8 mouse cellular contexts compared by ENCODE assay signal in genomic region chr19:4878405-4879323, GRCm38 (mm10). TPM values are rescaled to one million over a fixed set of nuclear protein-coding genes. Genes with fewer than 3 reads are reported as not detected.
DNase-seq lines count a peak whose midpoint lies in the region; ATAC-seq and TF ChIP-seq lines count a peak whose summit lies in the region.

Gene Zdhhc24 (plus strand): TSS chr19:4878668.

- intact Hi-C loops in heart, postnatal 10 days (cut with DNase I), result no loop called here

- WGBS in forebrain, embryonic 13.5 days, result 1% methylated on average over 52 of the region's 52 CpGs
- under 1% methylated on average over 52 of the region's 52 CpGs for WGBS in large intestine, adult 2 months
- WGBS in liver, postnatal 0 days (ENCODE audit: insufficient replicate concordance), result 1% methylated on average over 52 of the region's 52 CpGs
- 2% methylated on average over 52 of the region's 52 CpGs for WGBS in neural tube, embryonic 14.5 days

- H3K4me2 ChIP-seq in forebrain, embryonic 13.5 days, result peak within 1 kb of the TSS; percentile 83
- H3K4me2 ChIP-seq in liver, postnatal 0 days (ENCODE audit: low read depth, low read length), result peak within 1 kb of the TSS; percentile 95
- peak within 1 kb of the TSS; percentile 86 for H3K4me2 ChIP-seq in neural tube, embryonic 14.5 days (ENCODE audit: low read depth, low read length)

- DNase-seq in heart, postnatal 10 days, result peak; percentile 97 to 98
- DNase-seq in large intestine, adult 2 months (ENCODE audit: low read depth, low spot score), result peak; percentile 78
- DNase-seq in liver, postnatal 0 days, result peak; percentile 96
- peak; percentile 96 for DNase-seq in testis, postnatal 10 days (ENCODE audit: low spot score)

- peak; percentile 87 for ATAC-seq in cerebellum, adult (ENCODE audit: insufficient number of reproducible peaks, low FRiP score, low TSS enrichment)
- ATAC-seq in forebrain, embryonic 13.5 days, result peak; percentile 98
- ATAC-seq in liver, postnatal 0 days, result peak; percentile 100
- peak; percentile 98 for ATAC-seq in neural tube, embryonic 14.5 days (ENCODE audit: low read depth)

- peaks cover 2% of the 10 kb centered on the region for H3K4me1 ChIP-seq in ES-Bruce4 (ENCODE audit: control insufficient read depth, insufficient read depth, low read length)
- H3K4me1 ChIP-seq in forebrain, embryonic 13.5 days, result peaks cover 14% of the 10 kb centered on the region
- H3K4me1 ChIP-seq in liver, postnatal 0 days (ENCODE audit: insufficient read depth), result peaks cover 17% of the 10 kb centered on the region
- peaks cover 11% of the 10 kb centered on the region; the same call in 1 of the 2 replicates for H3K4me1 ChIP-seq in neural tube, embryonic 14.5 days (ENCODE audit: control insufficient read depth, insufficient read depth, low read length)

- no peak for TF ChIP-seq CTCF in ES-Bruce4 (IDR thresholded peaks at IDR 0.05; ENCODE audit: low read depth, low read length)
- TF ChIP-seq CTCF in liver, postnatal 0 days (IDR thresholded peaks at IDR 0.05; ENCODE audit: low read depth), result no peak

- H3K9me3 ChIP-seq in ES-Bruce4 (replicated peaks; ENCODE audit: control insufficient read depth, insufficient read depth, low read length, poor library complexity, severe bottlenecking), result no peaks in the 10 kb centered on the region
- H3K9me3 ChIP-seq in forebrain, embryonic 13.5 days (replicated peaks), result no peaks in the 10 kb centered on the region
- H3K9me3 ChIP-seq in liver, postnatal 0 days (ENCODE audit: low read length), result no peaks in the 10 kb centered on the region
- H3K9me3 ChIP-seq in neural tube, embryonic 14.5 days (ENCODE audit: control insufficient read depth, low read length), result no peaks in the 10 kb centered on the region

- TF ChIP-seq EP300 in ES-Bruce4 (IDR thresholded peaks at IDR 0.05; ENCODE audit: insufficient read depth, low read depth, low read length), result no peak
- no peak for TF ChIP-seq EP300 in liver, postnatal 0 days (IDR thresholded peaks at IDR 0.05; ENCODE audit: low read depth)

- peak within 1 kb of the TSS; percentile 71 for H3K9ac ChIP-seq in ES-Bruce4 (ENCODE audit: low read depth, poor library complexity, severe bottlenecking)
- peak within 1 kb of the TSS; percentile 89 for H3K9ac ChIP-seq in forebrain, embryonic 13.5 days
- H3K9ac ChIP-seq in liver, postnatal 0 days (replicated peaks), result peak within 1 kb of the TSS; percentile 96
- H3K9ac ChIP-seq in neural tube, embryonic 14.5 days (replicated peaks; ENCODE audit: low read depth, low read length), result peak within 1 kb of the TSS; percentile 67

- peak; percentile 63 for TF ChIP-seq POLR2A in ES-Bruce4 (IDR thresholded peaks at IDR 0.05; ENCODE audit: insufficient read depth, low read length)

- H3K27ac ChIP-seq in ES-Bruce4 (ENCODE audit: insufficient read depth, low read length), result peak within 1 kb of the TSS; percentile 43; the same call in 1 of the 2 replicates
- peak within 1 kb of the TSS; percentile 70 for H3K27ac ChIP-seq in forebrain, embryonic 13.5 days
- H3K27ac ChIP-seq in liver, postnatal 0 days (ENCODE audit: low read depth), result peak within 1 kb of the TSS; percentile 75
- peak within 1 kb of the TSS; percentile 49 for H3K27ac ChIP-seq in neural tube, embryonic 14.5 days (ENCODE audit: low read depth, low read length)

- H3K36me3 ChIP-seq in ES-Bruce4 (ENCODE audit: control insufficient read depth, insufficient read depth, low read length, poor library complexity, severe bottlenecking), result no peaks in the 10 kb centered on the region
- H3K36me3 ChIP-seq in forebrain, embryonic 13.5 days (ENCODE audit: poor library complexity, severe bottlenecking), result peaks cover 7% of the 10 kb centered on the region; the same call in 1 of the 2 replicates
- peaks cover 10% of the 10 kb centered on the region for H3K36me3 ChIP-seq in liver, postnatal 0 days (replicated peaks; ENCODE audit: insufficient read depth, low read length)
- no peaks in the 10 kb centered on the region for H3K36me3 ChIP-seq in neural tube, embryonic 14.5 days (ENCODE audit: control insufficient read depth, insufficient read depth, low read length)

- H3K4me3 ChIP-seq in ES-Bruce4 (ENCODE audit: low read depth, low read length), result peak within 1 kb of the TSS; percentile 87
- H3K4me3 ChIP-seq in forebrain, embryonic 13.5 days, result peak within 1 kb of the TSS; percentile 95
- H3K4me3 ChIP-seq in liver, postnatal 0 days (ENCODE audit: low read depth, low read length), result peak within 1 kb of the TSS; percentile 97
- H3K4me3 ChIP-seq in neural tube, embryonic 14.5 days (ENCODE audit: low read depth, low read length), result peak within 1 kb of the TSS; percentile 54

- H3K27me3 ChIP-seq in ES-Bruce4 (ENCODE audit: control insufficient read depth, insufficient read depth, low read length, poor library complexity, severe bottlenecking), result no peaks in the 10 kb centered on the region
- peaks cover 10% of the 10 kb centered on the region for H3K27me3 ChIP-seq in forebrain, embryonic 13.5 days
- H3K27me3 ChIP-seq in liver, postnatal 0 days (ENCODE audit: insufficient read depth, low read length), result 0 out of 2 replicates have a peak, but pooled peaks cover 5% of the 10 kb centered on the region
- H3K27me3 ChIP-seq in neural tube, embryonic 14.5 days (ENCODE audit: control insufficient read depth, insufficient read depth, low read length), result no peaks in the 10 kb centered on the region

RNA-seq across cellular contexts. Expression of gene Zdhhc24, which starts in this region (rescaled TPM):
- polyA plus RNA-seq in ES-Bruce4 (2011; ENCODE audit: insufficient read depth, insufficient read length, low read depth, missing spikeins), result 8.2 and 10.3 TPM in 2 replicates
- polyA plus RNA-seq in forebrain, embryonic 13.5 days (2015; fragmentation: Nextera tagmentation; extraction: Ambion mirVana), result 17.1 and 20.1 TPM in 2 replicates
- 1 to 10 TPM; 4.0 to 5.0 TPM for total RNA-seq in heart, postnatal 10 days (2021)
- polyA plus RNA-seq in large intestine, adult 2 months (2012; rRNA removed), result 14.8 and 20.9 TPM in 2 replicates
- 4.3 and 5.4 TPM in 2 replicates for polyA plus RNA-seq in liver, postnatal 0 days (2015; fragmentation: Nextera tagmentation; extraction: Ambion mirVana)
- polyA plus RNA-seq in neural tube, embryonic 14.5 days (2014; fragmentation: Nextera tagmentation; extraction: Ambion mirVana), result 19.1 and 19.4 TPM in 2 replicates

Comparison
In these comparisons a context has a peak if more than half of its experiments do, and no peak if none do; other contexts are left out.
1. Peak in every context shown above with its lines: DNase-seq, ATAC-seq, H3K4me3 ChIP-seq and H3K27ac ChIP-seq.